ENCODE assay signal across 11 mouse cellular contexts in genomic region chr5:37918001-37918707, GRCm38 (mm10).
DNase-seq lines count a peak whose midpoint lies in the region; ATAC-seq and TF ChIP-seq lines count a peak whose summit lies in the region.
"Had no signal": no experiment of that assay in that cellular context is flagged by ENCODE, and none has a peak within 500 bp of the region (broad histone marks: within the 10 kb centered on the region; RNA-seq: fewer than 3 reads in every experiment).

No protein-coding gene starts in this region.

- H3K4me1 ChIP-seq in intestine, embryonic 14.5 days (replicated peaks; ENCODE audit: control insufficient read depth, insufficient read depth, low read length) = no peaks in the 10 kb centered on the region
- no peaks in the 10 kb centered on the region for H3K4me1 ChIP-seq in intestine, postnatal 0 days (replicated peaks; ENCODE audit: control insufficient read depth, insufficient read depth, low read length)
- H3K4me1 ChIP-seq in forebrain, embryonic 10.5 days = peaks cover 37% of the 10 kb centered on the region
- H3K4me1 ChIP-seq in limb, embryonic 10.5 days = peaks cover 48% of the 10 kb centered on the region

- H3K4me3 ChIP-seq in intestine, embryonic 14.5 days (ENCODE audit: low read depth, low read length) = no peak overlapping the region; the same call in 1 of the 2 replicates
- no peak overlapping the region for H3K4me3 ChIP-seq in intestine, postnatal 0 days (ENCODE audit: low read depth, low read length)
- H3K4me3 ChIP-seq in forebrain, embryonic 10.5 days = peak overlapping the region; percentile 40
- peak overlapping the region; percentile 33 for H3K4me3 ChIP-seq in limb, embryonic 10.5 days

- H3K9ac ChIP-seq in intestine, embryonic 14.5 days (ENCODE audit: low read length) = no peak overlapping the region
- H3K9ac ChIP-seq in intestine, postnatal 0 days (ENCODE audit: low read depth, low read length) = no peak overlapping the region

- DNase-seq in intestine, embryonic 14.5 days (ENCODE audit: low spot score) = no peak
- DNase-seq in forebrain, embryonic 10.5 days (ENCODE audit: extremely low spot score, low spot score) = peak; percentile 40
- DNase-seq in limb, embryonic 10.5 days (ENCODE audit: low spot score) = peak; percentile 78
- peak; percentile 11 for DNase-seq in retina, embryonic 14.5 days (ENCODE audit: low spot score)
- no peak for DNase-seq in cerebellum, adult 11 months
- no peak for DNase-seq in cerebellum, adult 9-11 months
- DNase-seq: kidney, postnatal 4 days; right cerebral cortex, postnatal 25 days had no signal

- peak overlapping the region; percentile 0; the same call in 1 of the 2 replicates for H3K4me2 ChIP-seq in intestine, embryonic 14.5 days (ENCODE audit: low read length)
- no peak overlapping the region for H3K4me2 ChIP-seq in intestine, postnatal 0 days (replicated peaks; ENCODE audit: low read depth)

- peaks cover 18% of the 10 kb centered on the region for H3K27me3 ChIP-seq in intestine, embryonic 14.5 days (replicated peaks; ENCODE audit: control insufficient read depth, insufficient read depth, low read length)
- peaks cover 17% of the 10 kb centered on the region for H3K27me3 ChIP-seq in intestine, postnatal 0 days (replicated peaks; ENCODE audit: control insufficient read depth, insufficient read depth, low read length)
- peaks cover 83% of the 10 kb centered on the region for H3K27me3 ChIP-seq in forebrain, embryonic 10.5 days (ENCODE audit: poor library complexity, severe bottlenecking)
- H3K27me3 ChIP-seq in limb, embryonic 10.5 days (ENCODE audit: low read depth, poor library complexity, severe bottlenecking) = peaks cover 95% of the 10 kb centered on the region

- 0 out of 2 replicates have a peak, but pooled peaks cover 2% of the 10 kb centered on the region for H3K9me3 ChIP-seq in intestine, embryonic 14.5 days (ENCODE audit: control insufficient read depth, low read length)
- H3K9me3 ChIP-seq in intestine, postnatal 0 days (ENCODE audit: control insufficient read depth) = no peaks in the 10 kb centered on the region
- peaks cover 11% of the 10 kb centered on the region; the same call in 1 of the 2 replicates for H3K9me3 ChIP-seq in forebrain, embryonic 10.5 days
- H3K9me3 ChIP-seq in limb, embryonic 10.5 days (replicated peaks) = no peaks in the 10 kb centered on the region

- WGBS in intestine, embryonic 14.5 days = 5% methylated on average over 28 of the region's 28 CpGs
- 8% methylated on average over 28 of the region's 28 CpGs for WGBS in intestine, postnatal 0 days
- 2% methylated on average over 28 of the region's 28 CpGs for WGBS in forebrain, embryonic 10.5 days
- WGBS in limb, embryonic 10.5 days = 2% methylated on average over 28 of the region's 28 CpGs

- ATAC-seq in intestine, embryonic 14.5 days (replicated peaks; ENCODE audit: low FRiP score, low TSS enrichment, low read depth) = no peak
- no peak for ATAC-seq in intestine, postnatal 0 days
- ATAC-seq in CD4-positive, CD25-positive, alpha-beta regulatory T cell, adult 4 months = no peak

- TF ChIP-seq CTCF in intestine, postnatal 0 days (IDR thresholded peaks at IDR 0.05; ENCODE audit: low read depth) = no peak

- H3K27ac ChIP-seq in intestine, embryonic 14.5 days (ENCODE audit: low read depth) = no peak overlapping the region
- no peak overlapping the region for H3K27ac ChIP-seq in intestine, postnatal 0 days (ENCODE audit: low read depth, low read length)
- H3K27ac ChIP-seq in forebrain, embryonic 10.5 days = peak overlapping the region; percentile 56; the same call in 1 of the 2 replicates
- H3K27ac ChIP-seq in limb, embryonic 10.5 days = peak overlapping the region; percentile 72
- H3K27ac ChIP-seq: macrophage had no signal

- H3K36me3 ChIP-seq in intestine, embryonic 14.5 days (ENCODE audit: control insufficient read depth, insufficient read depth, low read length) = no peaks in the 10 kb centered on the region
- H3K36me3 ChIP-seq in intestine, postnatal 0 days (ENCODE audit: control insufficient read depth, insufficient read depth) = no peaks in the 10 kb centered on the region
- H3K36me3 ChIP-seq in forebrain, embryonic 10.5 days (replicated peaks) = no peaks in the 10 kb centered on the region
- no peaks in the 10 kb centered on the region for H3K36me3 ChIP-seq in limb, embryonic 10.5 days

Comparison
In these comparisons a context has a peak if more than half of its experiments do, and no peak if none do; other contexts are left out.
1. DNase-seq: peak in forebrain, embryonic 10.5 days (single experiment), limb, embryonic 10.5 days (single experiment) and retina, embryonic 14.5 days (single experiment); none in intestine, embryonic 14.5 days (single experiment), cerebellum, adult 11 months (single experiment) and cerebellum, adult 9-11 months (single experiment).
2. H3K27ac ChIP-seq: peak in forebrain, embryonic 10.5 days (single experiment) and limb, embryonic 10.5 days (single experiment); none in intestine, embryonic 14.5 days (single experiment) and intestine, postnatal 0 days (single experiment).
3. H3K4me3 ChIP-seq: peak in forebrain, embryonic 10.5 days (single experiment) and limb, embryonic 10.5 days (single experiment); none in intestine, embryonic 14.5 days (single experiment) and intestine, postnatal 0 days (single experiment).